Mouse (Mus musculus) testis, adult 2 months (tissue): ENCODE measurements around the gene Klk1b4. TPM values are rescaled to one million over a fixed set of nuclear protein-coding genes. Genes with fewer than 3 reads are reported as not detected.

ENCODE experiments used
- H3K27ac ChIP-seq: fragments of 200-500 bp; 2 replicates; pipeline ENCODE4 v1.5.1; 2012; ENCODE audit warnings: low read depth, low read length; ENCODE audit not compliant: control insufficient read depth, insufficient read depth
- H3K27me3 ChIP-seq: fragments of 200-500 bp; 2 replicates; pipeline ENCODE4 v1.6.1; 2012; ENCODE audit warnings: mild to moderate bottlenecking, low read length, moderate library complexity; ENCODE audit not compliant: control insufficient read depth, insufficient read depth
- H3K36me3 ChIP-seq: fragments of 200-500 bp; 2 replicates; pipeline ENCODE4 v1.6.1; 2012; ENCODE audit warnings: mild to moderate bottlenecking, low read length; ENCODE audit not compliant: control insufficient read depth, insufficient read depth
- H3K4me1 ChIP-seq: fragments of 200-500 bp; 2 replicates; pipeline ENCODE4 v1.6.1; 2012; ENCODE audit warnings: low read length; ENCODE audit not compliant: control insufficient read depth, insufficient read depth
- H3K4me3 ChIP-seq: fragments of 200-500 bp; 2 replicates; pipeline ENCODE4 v1.5.1; 2012; ENCODE audit warnings: low read depth, mild to moderate bottlenecking, low read length, moderate library complexity, mixed read lengths; ENCODE audit not compliant: control insufficient read depth
- CTCF ChIP-seq: fragments of 200-500 bp; IDR thresholded peaks from 2 replicates; pipeline ENCODE4 v1.5.1; 2012; ENCODE audit warnings: low read depth, mild to moderate bottlenecking, inconsistent platforms, low read length, moderate library complexity; ENCODE audit not compliant: control insufficient read depth, insufficient read depth, insufficient replicate concordance
- POLR2A ChIP-seq: fragments of 200-500 bp; IDR thresholded peaks from 2 replicates; pipeline ENCODE4 v1.6.1; 2012; ENCODE audit warnings: low read depth, mild to moderate bottlenecking, inconsistent platforms, low read length, moderate library complexity; ENCODE audit not compliant: control insufficient read depth
- polyA plus RNA-seq: library from polyadenylated mRNA; depleted of rRNA; stranded (reverse); fragments of >200 nt; gene quantifications from 2 replicates; pipeline ENCODE4 v1.2.3, GENCODE M21; 2012

Gene Klk1b4
- polyA plus RNA-seq, 1 experiment = 1.7 TPM

- TF ChIP-seq POLR2A = no peak
- Histone ChIP-seq H3K4me1 (peaks cover 1% of the 10 kb centered on the region), H3K4me3 (no peak within 1 kb of the TSS), H3K27me3 (no peaks in the 10 kb centered on the region), H3K36me3 (no peaks in the 10 kb centered on the region), H3K27ac (no peak within 1 kb of the TSS)
Measured at GRCm38 (mm10) chr7:44225076-44225475, 17.8 kb downstream of the Klk1b4 start, which contains the start of gene Klk1. TSS of gene Klk1 (plus strand) at chr7:44225360.

GRCm38 (mm10) chr7:44235909-44236308 is 28.7 kb downstream of the Klk1b4 start, which contains the start of gene Gm36864:
TSS of gene Gm36864 (plus strand) at chr7:44236177.
- H3K36me3 ChIP-seq = no peaks in the 10 kb centered on the region; the same call in 1 of the 2 replicates
- peak within 1 kb of the TSS; percentile 88 for H3K4me3 ChIP-seq
- TF ChIP-seq CTCF = no peak
- TF ChIP-seq POLR2A = peak; percentile 81; the same call in 1 of the 2 replicates
- H3K4me1 ChIP-seq = peaks cover 3% of the 10 kb centered on the region
- H3K27me3 ChIP-seq = no peaks in the 10 kb centered on the region
- H3K27ac ChIP-seq = peak within 1 kb of the TSS; percentile 96

- H3K27ac ChIP-seq = no peak overlapping the region
Measured at GRCm38 (mm10) chr7:44239913-44240312, 32.7 kb downstream of the Klk1b4 start.

GRCm38 (mm10) chr7:44240712-44241111 is 33.5 kb downstream of the Klk1b4 start:
- Histone ChIP-seq H3K27me3 (no peaks in the 10 kb centered on the region), H3K36me3 (no peaks in the 10 kb centered on the region; the same call in 1 of the 2 replicates), H3K4me1 (peaks cover 3% of the 10 kb centered on the region), H3K4me3 (no peak overlapping the region), H3K27ac (no peak overlapping the region)
- no peak for TF ChIP-seq CTCF
- TF ChIP-seq POLR2A = no peak

More at GRCm38 (mm10) chr7:44239913-44240312, 32.7 kb downstream of the Klk1b4 start:
- Histone ChIP-seq H3K27me3 (no peaks in the 10 kb centered on the region), H3K4me1 (peaks cover 3% of the 10 kb centered on the region), H3K36me3 (no peaks in the 10 kb centered on the region; the same call in 1 of the 2 replicates), H3K4me3 (no peak overlapping the region)
- TF ChIP-seq CTCF (no peak), POLR2A (no peak)

- TF ChIP-seq POLR2A (no peak), CTCF (no peak)
- H3K36me3 ChIP-seq = no peaks in the 10 kb centered on the region; the same call in 1 of the 2 replicates
- no peaks in the 10 kb centered on the region for H3K27me3 ChIP-seq
- H3K4me1 ChIP-seq = peaks cover 3% of the 10 kb centered on the region
- no peak overlapping the region for H3K4me3 ChIP-seq
- no peak overlapping the region for H3K27ac ChIP-seq
Measured at GRCm38 (mm10) chr7:44241163-44241562, 33.9 kb downstream of the Klk1b4 start.

- Histone ChIP-seq H3K4me3 (no peak overlapping the region), H3K27me3 (no peaks in the 10 kb centered on the region), H3K4me1 (peaks cover 3% of the 10 kb centered on the region), H3K36me3 (no peaks in the 10 kb centered on the region; the same call in 1 of the 2 replicates), H3K27ac (no peak overlapping the region)
- TF ChIP-seq CTCF = no peak
- TF ChIP-seq POLR2A = no peak
Measured at GRCm38 (mm10) chr7:44244080-44244479, 36.8 kb downstream of the Klk1b4 start.

GRCm38 (mm10) chr7:44246055-44246983 is 39.1 kb downstream of the Klk1b4 start, which contains the start of the genes 1700028J19Rik and 2410002F23Rik:
TSS of gene 1700028J19Rik (minus strand) at chr7:44246695.
TSS of gene 2410002F23Rik (plus strand) at chr7:44246722.
- peak within 1 kb of the TSS; percentile 85 for H3K4me3 ChIP-seq
- H3K27me3 ChIP-seq = no peaks in the 10 kb centered on the region
- H3K27ac ChIP-seq = peak within 1 kb of the TSS; percentile 91
- H3K4me1 ChIP-seq = peaks cover 4% of the 10 kb centered on the region
- no peaks in the 10 kb centered on the region for H3K36me3 ChIP-seq
- TF ChIP-seq POLR2A = peak; percentile 98
- 0 out of 2 replicates have a peak, but pooled peaks have one; percentile 14 for TF ChIP-seq CTCF
